Mouse (Mus musculus) liver, postnatal 0 days (tissue): ENCODE data around the gene Tmem19.
"Not testable (repeated sequence)": the region's sequence is repeated elsewhere in the genome, so short reads cannot be mapped to it uniquely, and the experiment has no call there.

Source experiments
- CTCF ChIP-seq: sonication (generic); IDR thresholded peaks from 2 replicates; pipeline ENCODE4 v1.5.1; 2016; ENCODE audit warnings: antibody characterized with exemption, low read depth
- EP300 ChIP-seq: IDR thresholded peaks from 2 replicates; pipeline ENCODE4 v1.6.1; 2016; ENCODE audit warnings: antibody characterized with exemption, low read depth, mild to moderate bottlenecking

DNA sequence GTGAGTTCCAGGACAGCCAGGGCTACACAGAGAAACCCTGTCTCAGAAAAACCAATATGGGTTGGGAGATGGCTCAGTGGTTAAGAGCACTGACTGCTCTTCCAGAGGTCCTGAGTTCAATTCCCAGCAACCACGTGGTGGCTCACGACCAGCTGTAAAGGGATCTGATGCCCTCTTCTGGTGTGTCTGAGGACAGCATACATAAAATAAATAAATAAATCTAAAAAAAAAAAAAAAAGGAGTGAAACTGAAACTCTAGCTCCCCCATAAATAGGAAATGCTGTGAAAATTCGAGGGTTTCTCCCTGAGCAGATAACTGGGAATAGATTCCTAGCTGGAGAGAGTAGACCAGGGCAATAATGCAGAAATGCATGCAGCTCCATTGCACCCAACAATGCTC, 43.9 kb downstream of the Tmem19 start:
- TF ChIP-seq CTCF, EP300: not testable (repeated sequence)
